Mouse (Mus musculus) CD4-positive, CD25-positive, alpha-beta regulatory T cell, adult 9 weeks (primary cell): Measurements from ENCODE around the gene Asnsd1. TPM values are rescaled to one million over a fixed set of nuclear protein-coding genes. Genes with fewer than 3 reads are reported as not detected.

Experiments
- polyA plus RNA-seq: library from polyadenylated mRNA; unstranded; fragments of 100-300 nt; shearing (Covaris generic); gene quantifications from one replicate; pipeline ENCODE4 v1.2.1, GENCODE M21; 2017

Gene Asnsd1
- polyA plus RNA-seq, result 41.1 TPM

DNA sequence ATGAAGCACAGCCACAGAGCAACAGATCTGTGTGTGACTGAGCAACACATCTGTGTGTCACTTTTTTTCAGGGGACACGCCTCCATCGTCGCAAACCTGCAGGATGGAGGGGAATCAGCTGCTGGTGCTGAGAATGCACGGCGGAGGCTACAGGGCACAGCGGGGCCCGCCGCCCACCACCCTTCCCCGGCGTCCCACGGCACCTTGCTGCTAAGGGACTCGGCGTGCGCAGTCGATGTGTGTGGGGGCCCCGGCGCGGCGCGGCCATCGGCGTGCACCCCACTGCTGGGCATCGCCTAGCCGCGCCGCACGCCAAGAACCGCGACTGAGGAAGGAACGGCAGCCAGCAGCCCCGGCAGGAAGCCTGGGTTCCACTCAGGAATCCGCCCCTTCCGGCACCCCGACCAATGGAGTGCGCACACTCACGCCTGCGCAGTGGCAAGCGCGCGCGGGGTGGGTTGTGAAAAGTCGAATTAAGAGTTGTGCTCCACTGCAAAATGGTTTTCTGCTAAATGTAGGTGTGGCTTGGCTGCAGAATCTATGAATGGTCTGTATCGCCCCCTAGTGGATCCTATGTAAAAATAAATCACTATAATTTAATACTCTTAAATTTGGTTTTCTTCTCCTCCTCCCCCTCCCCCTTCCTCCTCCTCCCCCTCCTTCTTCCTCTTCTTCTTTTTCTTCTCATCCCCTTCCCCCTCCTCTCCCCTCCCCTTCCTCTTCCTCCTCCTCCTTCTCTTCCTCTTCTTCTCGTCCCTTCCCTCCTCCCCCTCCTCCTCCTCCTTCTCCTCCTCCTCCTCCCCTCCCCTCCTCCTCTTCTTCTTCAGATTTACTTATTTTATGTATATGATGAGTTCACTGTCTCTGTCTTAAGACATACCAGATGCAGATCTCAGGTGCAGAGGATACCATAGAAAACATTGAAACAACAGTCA lies at the start of gene Asnsd1, which contains the start of the genes Asdurf and Gm28551:
Gene Asnsd1, minus strand, starts transcription at position 426 of the 935 bp plus-strand sequence.
Gene Asdurf, minus strand, starts transcription at position 293 of the 935 bp plus-strand sequence.
Gene Gm28551, minus strand, starts transcription at position 341 of the 935 bp plus-strand sequence.

DNA sequence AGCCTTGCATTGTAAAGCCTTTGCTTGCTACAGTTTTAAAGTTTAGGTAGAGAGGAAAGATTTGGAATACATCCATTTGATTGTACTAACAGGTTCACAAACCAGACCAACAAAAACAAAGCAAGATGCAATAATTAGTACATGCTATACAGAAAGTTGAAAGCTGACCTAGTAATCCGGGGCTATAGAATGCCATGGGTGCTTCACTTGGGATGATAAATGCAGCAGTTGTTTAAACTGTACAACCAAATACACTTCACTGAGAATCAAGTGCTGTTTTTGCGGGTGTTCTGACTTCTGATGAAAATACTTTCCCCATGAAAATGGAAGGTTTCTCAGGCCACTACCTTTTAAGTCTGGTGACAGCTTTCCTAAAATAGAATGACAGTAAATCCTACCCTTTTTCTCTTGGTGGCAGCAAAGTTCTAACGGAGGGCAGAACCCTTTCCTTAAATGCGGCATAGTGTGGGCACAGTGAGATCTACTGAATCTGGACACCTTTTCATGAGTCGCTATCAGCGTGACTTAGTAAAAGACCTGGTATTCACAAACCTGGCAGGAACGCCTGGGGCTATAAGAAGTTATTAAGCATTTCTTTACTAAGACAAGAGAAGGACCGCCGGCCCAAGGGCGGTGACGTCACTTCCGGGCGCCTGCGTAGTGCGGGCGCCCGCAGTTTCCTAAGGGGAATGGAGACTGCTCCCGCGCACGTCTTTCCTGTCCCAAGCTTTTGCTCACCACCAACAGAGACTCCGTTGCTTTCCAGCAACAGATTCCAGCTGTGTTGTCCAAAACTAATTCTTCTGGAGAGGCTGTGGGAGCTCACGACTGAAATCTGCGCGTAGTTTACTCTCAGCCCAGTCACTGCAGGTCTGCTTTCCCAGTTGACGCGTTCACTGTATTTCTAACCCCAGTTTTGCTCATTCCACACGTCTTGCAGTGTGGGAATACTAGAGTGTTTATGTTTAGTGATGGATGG lies 39.3 kb downstream of the Asnsd1 start, which contains the start of gene Osgepl1:
Gene Osgepl1, plus strand, starts transcription at position 636 of the 979 bp plus-strand sequence.

DNA sequence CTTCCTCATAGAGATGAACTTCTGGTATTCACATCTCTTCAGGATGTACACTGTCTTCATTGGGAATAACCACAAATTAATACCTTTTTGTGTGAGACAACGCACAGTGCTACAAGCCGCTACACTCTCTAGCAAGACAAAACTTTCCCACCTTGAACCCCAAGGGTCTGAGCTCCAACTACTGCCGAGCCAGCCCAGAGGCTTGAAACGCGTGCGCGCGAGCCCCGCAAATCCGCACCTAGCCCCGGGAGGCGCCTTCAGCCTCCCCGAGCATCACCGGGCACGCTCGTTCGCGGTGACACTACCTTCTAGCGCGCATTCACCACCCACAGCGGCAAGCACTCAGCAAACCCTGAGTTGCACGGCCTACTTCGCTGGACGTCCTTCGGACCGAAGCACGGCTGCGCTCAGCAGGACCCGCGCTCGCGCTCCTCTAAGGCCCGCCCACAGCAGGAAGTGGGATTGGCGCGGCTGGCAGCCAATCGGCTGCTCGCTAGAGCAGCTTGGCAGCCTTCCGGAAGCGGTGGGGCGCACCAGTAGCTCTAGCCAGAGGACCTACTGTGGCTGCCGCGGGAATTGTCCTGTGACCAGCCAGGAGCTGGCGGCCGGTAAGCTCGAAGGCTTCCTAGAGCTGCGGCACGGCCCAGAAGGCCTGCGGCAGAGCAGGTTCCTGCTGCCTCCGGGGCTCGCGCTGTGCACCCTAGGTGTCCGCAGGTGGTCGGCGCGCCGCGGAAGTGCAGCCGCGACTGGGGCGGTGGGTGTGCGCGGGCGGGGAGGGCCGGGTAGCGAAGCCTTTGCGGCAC lies 55.8 kb downstream of the Asnsd1 start, which contains the start of the genes Pms1, Ormdl1 and Gm28778:
Gene Pms1, minus strand, starts transcription at position 438 of the 803 bp plus-strand sequence.
Gene Ormdl1, plus strand, starts transcription at position 515 of the 803 bp plus-strand sequence.
Gene Gm28778, plus strand, starts transcription at position 531 of the 803 bp plus-strand sequence.

Other genes starting within 250 kb of the Asnsd1 start
- gene 1700019A02Rik, start 165.1 kb downstream of the Asnsd1 start, polyA plus RNA-seq, result not detected
- gene Pms1, start 55.7 kb downstream of the Asnsd1 start, polyA plus RNA-seq, result 35.8 TPM
- 85.1 TPM for gene Ormdl1, start 55.7 kb downstream of the Asnsd1 start, polyA plus RNA-seq
- gene Gm28778, start 55.6 kb downstream of the Asnsd1 start, polyA plus RNA-seq, result not detected
- 26.5 TPM for gene Osgepl1, start 39.1 kb downstream of the Asnsd1 start, polyA plus RNA-seq
- gene Asdurf, start 133 bp downstream of the Asnsd1 start, polyA plus RNA-seq, result not detected
- not detected for gene Gm28551, start 85 bp downstream of the Asnsd1 start, polyA plus RNA-seq